Mouse (Mus musculus): ENCODE measurements around the gene Ypel3. TPM values are rescaled to one million over a fixed set of nuclear protein-coding genes. Genes with fewer than 3 reads are reported as not detected.

The Ypel3 gene
- total and polyA plus RNA-seq, 3 experiments = 33.9 to 44.0 (median 38.9) TPM

- Histone ChIP-seq H3K27ac (ENCODE audit: insufficient read depth, low read depth) (no peak overlapping the region), H3K4me2 (ENCODE audit: insufficient read depth, low read depth, poor library complexity, severe bottlenecking) (no peak overlapping the region), H3K4me3 (replicated peaks in 1 of 3; ENCODE audit: low read depth in 2 of 3, low read length in 2 of 3, poor library complexity in 1 of 3) (no peak overlapping the region), H3K9ac (ENCODE audit: insufficient read depth, low read depth) (no peak overlapping the region), H3K79me2 (replicated peaks; ENCODE audit: control insufficient read depth, extremely low read depth, insufficient read depth, poor library complexity, severe bottlenecking) (no peaks in the 10 kb centered on the region), H3K27me3 (replicated peaks) (no peaks in the 10 kb centered on the region), H3K36me3 (replicated peaks in 1 of 2; ENCODE audit: control insufficient read depth in 1 of 2, insufficient read depth in 1 of 2, low read length in 1 of 2) (no peaks in the 10 kb centered on the region), H3K9me3 (replicated peaks; ENCODE audit: low read length) (no peaks in the 10 kb centered on the region), H3K4me1 (ENCODE audit: control insufficient read depth in 1 of 2, insufficient read depth in 2 of 2) (peaks cover 13 to 19% of the 10 kb centered on the region in 2 experiments)
- TF ChIP-seq MAZ (IDR thresholded peaks at IDR 0.05; ENCODE audit: low read depth, low read length) (no peak), RCOR1 (conservative IDR thresholded peaks at IDR 0.05; ENCODE audit: low read depth, low read length) (no peak), ZKSCAN1 (IDR thresholded peaks at IDR 0.05; ENCODE audit: borderline replicate concordance, low read depth, low read length) (no peak), MAX (IDR thresholded peaks at IDR 0.05; ENCODE audit: low read length) (no peak), CHD1 (IDR thresholded peaks at IDR 0.05; ENCODE audit: low read depth, low read length) (no peak), EP300 (IDR thresholded peaks at IDR 0.05; ENCODE audit: low read length) (no peak), JUN (IDR thresholded peaks at IDR 0.05; ENCODE audit: insufficient read depth, low read depth, low read length) (no peak), MEF2A (IDR thresholded peaks at IDR 0.05; ENCODE audit: borderline replicate concordance, low read depth, low read length) (no peak), SMC3 (IDR thresholded peaks at IDR 0.05; ENCODE audit: low read depth, low read length) (no peak), GABPA (IDR thresholded peaks at IDR 0.05; ENCODE audit: insufficient replicate concordance, low read depth, low read length) (no peak), UBTF (IDR thresholded peaks at IDR 0.05; ENCODE audit: low read depth, low read length) (no peak), PAX5 (IDR thresholded peaks at IDR 0.05; ENCODE audit: low read length) (no peak), ZNF384 (IDR thresholded peaks at IDR 0.05; ENCODE audit: low read depth, low read length) (no peak)
- in situ Hi-C loops (cut with MboI; ENCODE audit: low pct_ligation_motif_present, low pct_unique_long_range_greater_than_20kb, low sequenced_read_pairs) (no loop called here), dilution Hi-C loops (cut with MboI; ENCODE audit: extremely low pct_ligation_motif_present, extremely low pct_unique_long_range_greater_than_20kb, low sequenced_read_pairs) (no loop called here)
- DNase-seq (ENCODE audit: extremely low read depth) = no peak
These were observed 34.7 kb upstream of the Ypel3 start for GRCm38 (mm10) chr7:126741964-126742482.

GRCm38 (mm10) chr7:126746066-126746465, 30.7 kb upstream of the Ypel3 start:
- no peaks in the 10 kb centered on the region for H3K9me3 ChIP-seq (replicated peaks; ENCODE audit: low read length)
- peak overlapping the region; percentile 36 for H3K9ac ChIP-seq (ENCODE audit: insufficient read depth, low read depth)
- dilution Hi-C loops (cut with MboI; ENCODE audit: extremely low pct_ligation_motif_present, extremely low pct_unique_long_range_greater_than_20kb, low sequenced_read_pairs) (no loop called here), in situ Hi-C loops (cut with MboI; ENCODE audit: low pct_ligation_motif_present, low pct_unique_long_range_greater_than_20kb, low sequenced_read_pairs) (no loop called here)
- no peaks in the 10 kb centered on the region for H3K79me2 ChIP-seq (replicated peaks; ENCODE audit: control insufficient read depth, extremely low read depth, insufficient read depth, poor library complexity, severe bottlenecking)
- H3K27ac ChIP-seq (ENCODE audit: insufficient read depth, low read depth) = peak overlapping the region; percentile 48
- H3K36me3 ChIP-seq (replicated peaks in 1 of 2; ENCODE audit: control insufficient read depth in 1 of 2, insufficient read depth in 1 of 2, low read length in 1 of 2) = no peaks in the 10 kb centered on the region
- peak overlapping the region in 2 of 3 experiments; percentile 26 to 39 for H3K4me3 ChIP-seq (replicated peaks in 1 of 3; ENCODE audit: low read depth in 2 of 3, low read length in 2 of 3, poor library complexity in 1 of 3)
- peaks cover 14 to 36% of the 10 kb centered on the region in 2 experiments for H3K4me1 ChIP-seq (ENCODE audit: control insufficient read depth in 1 of 2, insufficient read depth in 2 of 2)
- peak overlapping the region; percentile 59 for H3K4me2 ChIP-seq (ENCODE audit: insufficient read depth, low read depth, poor library complexity, severe bottlenecking)
- no peaks in the 10 kb centered on the region for H3K27me3 ChIP-seq (replicated peaks)
- peak; percentile 38 for DNase-seq (ENCODE audit: extremely low read depth)
- 0 out of 2 replicates have a peak, but pooled peaks have one; percentile 26 for TF ChIP-seq MXI1 (IDR thresholded peaks at IDR 0.05; ENCODE audit: low read depth, low read length)
- no peak for TF ChIP-seq ZMIZ1 (IDR thresholded peaks at IDR 0.05; ENCODE audit: low read depth, low read length)
- no peak for TF ChIP-seq JUN (IDR thresholded peaks at IDR 0.05; ENCODE audit: insufficient read depth, low read depth, low read length)
- TF ChIP-seq MAFK (IDR thresholded peaks at IDR 0.05; ENCODE audit: insufficient replicate concordance, low read length) = no peak
- no peak for TF ChIP-seq CHD2 (IDR thresholded peaks at IDR 0.05; ENCODE audit: low read length)
- TF ChIP-seq USF2 (conservative IDR thresholded peaks at IDR 0.05; ENCODE audit: low read depth, low read length) = no peak
- no peak for TF ChIP-seq UBTF (IDR thresholded peaks at IDR 0.05; ENCODE audit: low read depth, low read length)
- no peak for TF ChIP-seq ETS1 (conservative IDR thresholded peaks at IDR 0.05; ENCODE audit: low read depth, low read length)
- no peak for TF ChIP-seq ZKSCAN1 (IDR thresholded peaks at IDR 0.05; ENCODE audit: borderline replicate concordance, low read depth, low read length)
- no peak for TF ChIP-seq PAX5 (IDR thresholded peaks at IDR 0.05; ENCODE audit: low read length)
- no peak for TF ChIP-seq RAD21 (IDR thresholded peaks at IDR 0.05; ENCODE audit: low read depth, low read length)
- TF ChIP-seq CHD1 (IDR thresholded peaks at IDR 0.05; ENCODE audit: low read depth, low read length) = no peak
- no peak for TF ChIP-seq ZC3H11A (IDR thresholded peaks at IDR 0.05; ENCODE audit: low read depth, low read length)
- peak; percentile 46 for TF ChIP-seq NRF1 (IDR thresholded peaks at IDR 0.05; ENCODE audit: low read depth, low read length)
- TF ChIP-seq USF1 (IDR thresholded peaks at IDR 0.05; ENCODE audit: low read depth, low read length) = no peak
- no peak for TF ChIP-seq RCOR1 (conservative IDR thresholded peaks at IDR 0.05; ENCODE audit: low read depth, low read length)
- no peak for TF ChIP-seq MAZ (IDR thresholded peaks at IDR 0.05; ENCODE audit: low read depth, low read length)
- TF ChIP-seq EP300 (IDR thresholded peaks at IDR 0.05; ENCODE audit: low read length) = no peak
- TF ChIP-seq SMC3 (IDR thresholded peaks at IDR 0.05; ENCODE audit: low read depth, low read length) = no peak
- TF ChIP-seq NELFE (IDR thresholded peaks at IDR 0.05; ENCODE audit: low read depth, low read length) = no peak
- TF ChIP-seq JUND (conservative IDR thresholded peaks at IDR 0.05; ENCODE audit: low read depth, low read length) = no peak
- TF ChIP-seq KAT2A (IDR thresholded peaks at IDR 0.05; ENCODE audit: insufficient replicate concordance, low read length) = no peak
- no peak for TF ChIP-seq E2F4 (IDR thresholded peaks at IDR 0.05; ENCODE audit: insufficient replicate concordance, low read depth, low read length)
- TF ChIP-seq TCF12 (IDR thresholded peaks at IDR 0.05; ENCODE audit: low read depth, low read length) = no peak
- TF ChIP-seq MEF2A (IDR thresholded peaks at IDR 0.05; ENCODE audit: borderline replicate concordance, low read depth, low read length) = peak; percentile 79
- no peak for TF ChIP-seq HCFC1 (IDR thresholded peaks at IDR 0.05; ENCODE audit: low read depth, low read length)
- no peak for TF ChIP-seq ZNF384 (IDR thresholded peaks at IDR 0.05; ENCODE audit: low read depth, low read length)
- no peak for TF ChIP-seq TBP (conservative IDR thresholded peaks at IDR 0.05; ENCODE audit: low read depth, low read length)

Data from CH12.LX (cell line).